ENCODE assay signal across 25 mouse cellular contexts in genomic region chr16:5164327-5164726, GRCm38 (mm10). TPM values are rescaled to one million over a fixed set of nuclear protein-coding genes. Genes with fewer than 3 reads are reported as not detected.
"Had no signal": no experiment of that assay in that cellular context is flagged by ENCODE, and none has a peak within 500 bp of the region (broad histone marks: within the 10 kb centered on the region; RNA-seq: fewer than 3 reads in every experiment).

No protein-coding gene starts in this region.

- H3K27me3 ChIP-seq: hindbrain, embryonic 15.5 days; limb, embryonic 13.5 days had no signal

- ATAC-seq: hindbrain, postnatal 0 days; intestine, embryonic 16.5 days; liver, embryonic 12.5 days had no signal

- H3K4me1 ChIP-seq: hindbrain, embryonic 13.5 days; hindbrain, embryonic 15.5 days; kidney, embryonic 15.5 days; limb, embryonic 13.5 days; limb, embryonic 15.5 days; liver, embryonic 12.5 days had no signal

- H3K4me3 ChIP-seq: heart, embryonic 10.5 days; hindbrain, embryonic 13.5 days; hindbrain, embryonic 15.5 days; kidney, embryonic 15.5 days; limb, embryonic 13.5 days; limb, embryonic 15.5 days; liver, embryonic 12.5 days had no signal

- H3K36me3 ChIP-seq: heart, embryonic 10.5 days; hindbrain, embryonic 13.5 days; hindbrain, embryonic 15.5 days; kidney, embryonic 15.5 days; limb, embryonic 13.5 days; limb, embryonic 15.5 days; liver, embryonic 12.5 days had no signal

- DNase-seq: gastrocnemius, postnatal 25 days; heart, adult 11 months; heart, postnatal 10 days; kidney, adult 11 months; kidney, adult 2 months; kidney, adult 9 months; kidney, postnatal 14 days; kidney, postnatal 36 days; layer of hippocampus, adult 9-11 months; layer of hippocampus, postnatal 36 days; left cerebral cortex, postnatal 4 days had no signal

- H3K9me3 ChIP-seq: heart, embryonic 10.5 days; hindbrain, embryonic 13.5 days; hindbrain, embryonic 15.5 days; kidney, embryonic 15.5 days; limb, embryonic 13.5 days; limb, embryonic 15.5 days; liver, embryonic 12.5 days had no signal

- H3K9ac ChIP-seq: hindbrain, embryonic 13.5 days; hindbrain, embryonic 15.5 days; kidney, embryonic 15.5 days; limb, embryonic 13.5 days; limb, embryonic 15.5 days; liver, embryonic 12.5 days; liver, embryonic 14.5 days had no signal

- H3K27ac ChIP-seq: hindbrain, embryonic 13.5 days; hindbrain, embryonic 15.5 days; hindbrain, postnatal 0 days; kidney, embryonic 15.5 days; kidney, postnatal 0 days; limb, embryonic 13.5 days; limb, embryonic 15.5 days; liver, embryonic 12.5 days; liver, embryonic 14.5 days had no signal

- H3K4me2 ChIP-seq: hindbrain, embryonic 13.5 days; hindbrain, embryonic 15.5 days; kidney, embryonic 15.5 days; limb, embryonic 13.5 days; limb, embryonic 15.5 days; liver, embryonic 12.5 days had no signal

RNA-seq across cellular contexts. Expression of gene Sec14l5, which starts 17.4 kb away (rescaled TPM):
- total RNA-seq: hematopoietic stem cell, adult 5-6 weeks had no signal
- polyA plus RNA-seq: heart, embryonic 10.5 days; intestine, embryonic 16.5 days; kidney, postnatal 0 days; large intestine, adult 2 months; limb, embryonic 11.5 days; liver, embryonic 12.5 days had no signal

RNA-seq across cellular contexts. Expression of gene Ppl, which starts 32.1 kb away (rescaled TPM):
- total RNA-seq: hematopoietic stem cell, adult 5-6 weeks had no signal

RNA-seq across cellular contexts. Expression of gene AU021092, which starts 57.8 kb away (rescaled TPM):
- total RNA-seq: hematopoietic stem cell, adult 5-6 weeks had no signal
